Mouse (Mus musculus): ENCODE results near the gene Opalin.

GRCm38 (mm10) chr19:41019164-41019675 lies 57.7 kb downstream of the Opalin start:
- TF ChIP-seq CTCF (IDR thresholded peaks at IDR 0.05; ENCODE audit: control insufficient read depth, insufficient read depth, insufficient read length): no peak
- TF ChIP-seq CEBPB (IDR thresholded peaks at IDR 0.05; ENCODE audit: low read depth): no peak
- TF ChIP-seq MYOG (IDR thresholded peaks at IDR 0.05; ENCODE audit: control insufficient read depth, extremely low read depth, insufficient read length): no peak
- TF ChIP-seq FOSL1 (IDR thresholded peaks at IDR 0.05; ENCODE audit: insufficient read depth, low read length, poor library complexity, severe bottlenecking): no peak
- no peak for TF ChIP-seq USF1 (IDR thresholded peaks at IDR 0.05; ENCODE audit: low read depth)
